In the genomic region with DNA sequence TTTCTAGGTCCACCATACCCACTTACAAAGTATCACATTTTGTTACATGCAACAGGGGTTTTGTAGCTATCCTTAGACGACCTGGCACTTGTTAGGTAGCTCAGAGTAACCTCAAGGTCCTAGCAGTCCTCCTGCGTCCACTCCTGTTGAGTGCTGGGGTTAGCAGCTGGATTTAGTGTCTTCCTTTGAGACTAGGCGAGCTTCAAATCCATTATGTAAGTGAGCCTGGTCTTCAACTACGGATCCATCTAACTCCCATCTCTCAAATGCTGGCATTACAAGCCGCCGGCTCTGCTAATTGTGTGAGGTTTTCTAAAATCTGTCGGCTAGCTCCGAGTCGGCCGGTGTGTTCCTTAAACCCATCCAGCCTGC, we compare ENCODE assay signal across 8 mouse cellular contexts. TPM values are rescaled to one million over a fixed set of nuclear protein-coding genes. Genes with fewer than 3 reads are reported as not detected.
DNase-seq lines count a peak whose midpoint lies in the region; ATAC-seq and TF ChIP-seq lines count a peak whose summit lies in the region.

No protein-coding gene starts in this region.

- WGBS in kidney, embryonic 14.5 days = 6% methylated on average over 10 of the region's 10 CpGs
- WGBS in hindbrain, embryonic 14.5 days = 8% methylated on average over 10 of the region's 10 CpGs
- WGBS in midbrain, embryonic 13.5 days = 9% methylated on average over 10 of the region's 10 CpGs

- H3K9ac ChIP-seq in kidney, embryonic 14.5 days (ENCODE audit: low read depth, low read length) = no peak overlapping the region
- H3K9ac ChIP-seq in hindbrain, embryonic 14.5 days = peak overlapping the region; percentile 80
- peak overlapping the region; percentile 91 for H3K9ac ChIP-seq in midbrain, embryonic 13.5 days (replicated peaks)

- H3K27ac ChIP-seq in kidney, embryonic 14.5 days (ENCODE audit: low read depth, low read length) = no peak overlapping the region
- H3K27ac ChIP-seq in bone marrow macrophage, adult 2 months (ENCODE audit: insufficient read depth, low read depth, low read length) = no peak overlapping the region
- H3K27ac ChIP-seq in hindbrain, embryonic 14.5 days = peak overlapping the region; percentile 92
- H3K27ac ChIP-seq in midbrain, embryonic 13.5 days = peak overlapping the region; percentile 89

- DNase-seq in kidney, postnatal 14 days = no peak
- DNase-seq in hindbrain, embryonic 14.5 days (ENCODE audit: low spot score) = no peak
- DNase-seq in gastrocnemius, postnatal 14 days = no peak
- DNase-seq in right cerebral cortex, adult 18-20 months = no peak
- DNase-seq in embryo, embryonic 10.5 days (ENCODE audit: low spot score) = no peak

- no peaks in the 10 kb centered on the region for H3K27me3 ChIP-seq in kidney, embryonic 14.5 days (ENCODE audit: control insufficient read depth, insufficient read depth, low read length)
- H3K27me3 ChIP-seq in hindbrain, embryonic 14.5 days (ENCODE audit: control insufficient read depth, insufficient read depth, low read length) = no peaks in the 10 kb centered on the region
- no peaks in the 10 kb centered on the region for H3K27me3 ChIP-seq in midbrain, embryonic 13.5 days

- no peak for TF ChIP-seq POLR2A in bone marrow macrophage, adult 2 months (IDR thresholded peaks at IDR 0.05; ENCODE audit: borderline replicate concordance, low read depth, low read length)

- H3K4me1 ChIP-seq in kidney, embryonic 14.5 days (ENCODE audit: control insufficient read depth, insufficient read depth, low read length) = no peaks in the 10 kb centered on the region
- peaks cover 12% of the 10 kb centered on the region for H3K4me1 ChIP-seq in bone marrow macrophage, adult 2 months (ENCODE audit: control insufficient read depth, insufficient read depth, low read length)
- peaks cover 11% of the 10 kb centered on the region; the same call in 1 of the 2 replicates for H3K4me1 ChIP-seq in hindbrain, embryonic 14.5 days (replicated peaks; ENCODE audit: control insufficient read depth, insufficient read depth, low read length)
- H3K4me1 ChIP-seq in midbrain, embryonic 13.5 days (replicated peaks) = peaks cover 20% of the 10 kb centered on the region

- peak overlapping the region; percentile 58 for H3K4me3 ChIP-seq in kidney, embryonic 14.5 days (ENCODE audit: low read length)
- peak overlapping the region; percentile 81 for H3K4me3 ChIP-seq in bone marrow macrophage, adult 2 months (ENCODE audit: insufficient read depth, low read length)
- H3K4me3 ChIP-seq in hindbrain, embryonic 14.5 days (replicated peaks; ENCODE audit: low read length) = peak overlapping the region; percentile 71
- H3K4me3 ChIP-seq in midbrain, embryonic 13.5 days (replicated peaks) = peak overlapping the region; percentile 97

- no peaks in the 10 kb centered on the region for H3K9me3 ChIP-seq in kidney, embryonic 14.5 days (ENCODE audit: control insufficient read depth, low read length)
- no peaks in the 10 kb centered on the region for H3K9me3 ChIP-seq in hindbrain, embryonic 14.5 days (ENCODE audit: control insufficient read depth, low read length)
- no peaks in the 10 kb centered on the region for H3K9me3 ChIP-seq in midbrain, embryonic 13.5 days

- peaks cover 13% of the 10 kb centered on the region for H3K36me3 ChIP-seq in kidney, embryonic 14.5 days (ENCODE audit: control insufficient read depth, insufficient read depth, low read length)
- H3K36me3 ChIP-seq in hindbrain, embryonic 14.5 days (replicated peaks; ENCODE audit: control insufficient read depth, insufficient read depth) = peaks cover 22% of the 10 kb centered on the region
- H3K36me3 ChIP-seq in midbrain, embryonic 13.5 days = peaks cover 27% of the 10 kb centered on the region

- ATAC-seq in kidney, embryonic 14.5 days (ENCODE audit: low FRiP score, low TSS enrichment) = no peak
- peak; percentile 17; the same call in 1 of the 2 replicates for ATAC-seq in hindbrain, embryonic 14.5 days (ENCODE audit: low FRiP score)
- ATAC-seq in midbrain, embryonic 13.5 days = peak; percentile 34

- intact Hi-C loops in gastrocnemius, postnatal 14 days (cut with DNase I; ENCODE audit: low total_unique reads) = no loop called here

- H3K4me2 ChIP-seq in kidney, embryonic 14.5 days (replicated peaks; ENCODE audit: low read depth, low read length) = peak overlapping the region; percentile 47
- peak overlapping the region; percentile 59 for H3K4me2 ChIP-seq in hindbrain, embryonic 14.5 days (replicated peaks)
- peak overlapping the region; percentile 63 for H3K4me2 ChIP-seq in midbrain, embryonic 13.5 days (replicated peaks)

- TF ChIP-seq CTCF in bone marrow macrophage, adult 2 months (IDR thresholded peaks at IDR 0.05; ENCODE audit: low read depth, low read length) = no peak

RNA-seq across cellular contexts. Expression of a gene that starts 0.4 kb away (rescaled TPM):
- 19.7 and 28.4 TPM in 2 replicates for polyA plus RNA-seq in kidney, embryonic 14.5 days (2014; fragmentation: Nextera tagmentation; extraction: Ambion mirVana)
- 17.4 and 18.9 TPM in 2 replicates for polyA plus RNA-seq in bone marrow macrophage, adult 2 months (2012; ENCODE audit: insufficient read depth, insufficient read length, missing spikeins)
- 58.5 and 59.6 TPM in 2 replicates for polyA plus RNA-seq in hindbrain, embryonic 14.5 days (2014; fragmentation: Nextera tagmentation; extraction: Ambion mirVana)
- polyA plus RNA-seq in midbrain, embryonic 13.5 days (2015; fragmentation: Nextera tagmentation; extraction: Ambion mirVana) = 51.7 and 55.5 TPM in 2 replicates
- 1 to 10 TPM; 7.4 to 8.4 TPM for total RNA-seq in gastrocnemius, postnatal 14 days (2021)

RNA-seq across cellular contexts. Expression of a gene that starts 32.8 kb away (rescaled TPM):
- polyA plus RNA-seq in kidney, embryonic 14.5 days (2014; fragmentation: Nextera tagmentation; extraction: Ambion mirVana) = 20.5 and 27.2 TPM in 2 replicates
- polyA plus RNA-seq in bone marrow macrophage, adult 2 months (2012; ENCODE audit: insufficient read depth, insufficient read length, missing spikeins) = 17.3 and 18.3 TPM in 2 replicates
- polyA plus RNA-seq in hindbrain, embryonic 14.5 days (2014; fragmentation: Nextera tagmentation; extraction: Ambion mirVana) = 3.1 and 4.6 TPM in 2 replicates
- polyA plus RNA-seq in midbrain, embryonic 13.5 days (2015; fragmentation: Nextera tagmentation; extraction: Ambion mirVana) = 9.6 and 10.1 TPM in 2 replicates
- 1 to 10 TPM in 1 of 2 experiments, under 1 TPM in 1; 0.94 to 1.4 TPM for total RNA-seq in gastrocnemius, postnatal 14 days (2021)

RNA-seq across cellular contexts. Expression of a gene that starts 44.4 kb away (rescaled TPM):
- 82.2 and 86.8 TPM in 2 replicates for polyA plus RNA-seq in kidney, embryonic 14.5 days (2014; fragmentation: Nextera tagmentation; extraction: Ambion mirVana)
- polyA plus RNA-seq in bone marrow macrophage, adult 2 months (2012; ENCODE audit: insufficient read depth, insufficient read length, missing spikeins) = 44.2 and 55.0 TPM in 2 replicates
- 75.0 and 76.8 TPM in 2 replicates for polyA plus RNA-seq in hindbrain, embryonic 14.5 days (2014; fragmentation: Nextera tagmentation; extraction: Ambion mirVana)
- polyA plus RNA-seq in midbrain, embryonic 13.5 days (2015; fragmentation: Nextera tagmentation; extraction: Ambion mirVana) = 242 and 243 TPM in 2 replicates
- 10 to 100 TPM; 12.6 to 14.4 TPM for total RNA-seq in gastrocnemius, postnatal 14 days (2021)

RNA-seq across cellular contexts. Expression of a gene that starts 44.5 kb away (rescaled TPM):
- polyA plus RNA-seq in kidney, embryonic 14.5 days (2014; fragmentation: Nextera tagmentation; extraction: Ambion mirVana) = 1.9 and 2.7 TPM in 2 replicates
- 0.24 and 0.87 TPM in 2 replicates for polyA plus RNA-seq in bone marrow macrophage, adult 2 months (2012; ENCODE audit: insufficient read depth, insufficient read length, missing spikeins)
- polyA plus RNA-seq in hindbrain, embryonic 14.5 days (2014; fragmentation: Nextera tagmentation; extraction: Ambion mirVana) = 0.46 and 0.59 TPM in 2 replicates
- 1.3 TPM in 2 replicates for polyA plus RNA-seq in midbrain, embryonic 13.5 days (2015; fragmentation: Nextera tagmentation; extraction: Ambion mirVana)
- total RNA-seq in gastrocnemius, postnatal 14 days (2021) = 1 to 10 TPM; 1.8 to 2.0 TPM

RNA-seq across cellular contexts. Expression of a gene that starts 59.2 kb away (rescaled TPM):
- 10.0 and 16.0 TPM in 2 replicates for polyA plus RNA-seq in kidney, embryonic 14.5 days (2014; fragmentation: Nextera tagmentation; extraction: Ambion mirVana)
- 15.1 and 17.3 TPM in 2 replicates for polyA plus RNA-seq in bone marrow macrophage, adult 2 months (2012; ENCODE audit: insufficient read depth, insufficient read length, missing spikeins)
- polyA plus RNA-seq in hindbrain, embryonic 14.5 days (2014; fragmentation: Nextera tagmentation; extraction: Ambion mirVana) = 14.4 and 17.0 TPM in 2 replicates
- 11.6 and 14.0 TPM in 2 replicates for polyA plus RNA-seq in midbrain, embryonic 13.5 days (2015; fragmentation: Nextera tagmentation; extraction: Ambion mirVana)
- 10 to 100 TPM; 18.5 to 19.8 TPM for total RNA-seq in gastrocnemius, postnatal 14 days (2021)

Comparison
In these comparisons a context has a peak if more than half of its experiments do, and no peak if none do; other contexts are left out.
1. H3K27ac ChIP-seq: peak in hindbrain, embryonic 14.5 days (single experiment) and midbrain, embryonic 13.5 days (single experiment); none in kidney, embryonic 14.5 days (single experiment) and bone marrow macrophage, adult 2 months (single experiment).
2. Peak in every context shown above with its lines, with median percentiles within 50 percentile points of each other: H3K4me2 ChIP-seq and H3K4me3 ChIP-seq.